Mouse (Mus musculus): Measurements from ENCODE around the gene Rnf212b.
A peak's percentile ranks its signal among the peaks of the same experiment; 100 is the strongest.
"Not testable (repeated sequence)": the region's sequence is repeated elsewhere in the genome, so short reads cannot be mapped to it uniquely, and the experiment has no call there.

Rnf212b gene

GRCm38 (mm10) chr14:54813991-54814390 is at the start of gene Rnf212b:
Gene Rnf212b (plus strand): TSS chr14:54814141.
- DNase-seq (ENCODE audit: extremely low read depth, low read depth) = no peak

DNA sequence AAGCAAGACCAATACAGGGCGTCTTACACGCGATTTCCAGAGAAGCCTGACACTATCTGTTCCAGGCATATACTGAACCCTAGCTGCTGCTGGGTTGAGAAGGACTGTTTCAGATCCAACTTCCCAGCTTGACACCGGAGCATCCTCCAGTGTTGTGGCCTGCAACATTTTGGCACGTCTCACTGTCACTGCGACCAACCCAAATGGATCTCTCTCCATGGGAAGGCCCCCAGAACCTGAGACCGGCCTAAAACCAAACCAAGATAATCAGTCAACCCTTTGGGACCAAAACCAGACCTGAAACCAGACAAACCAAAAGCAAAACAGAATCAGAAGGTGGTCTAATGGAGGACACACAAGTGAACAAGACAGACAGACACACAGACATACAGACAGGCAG is 47.0 kb upstream of the Rnf212b start:
- not testable (repeated sequence) for DNase-seq (ENCODE audit: extremely low read depth, low read depth)

DNA sequence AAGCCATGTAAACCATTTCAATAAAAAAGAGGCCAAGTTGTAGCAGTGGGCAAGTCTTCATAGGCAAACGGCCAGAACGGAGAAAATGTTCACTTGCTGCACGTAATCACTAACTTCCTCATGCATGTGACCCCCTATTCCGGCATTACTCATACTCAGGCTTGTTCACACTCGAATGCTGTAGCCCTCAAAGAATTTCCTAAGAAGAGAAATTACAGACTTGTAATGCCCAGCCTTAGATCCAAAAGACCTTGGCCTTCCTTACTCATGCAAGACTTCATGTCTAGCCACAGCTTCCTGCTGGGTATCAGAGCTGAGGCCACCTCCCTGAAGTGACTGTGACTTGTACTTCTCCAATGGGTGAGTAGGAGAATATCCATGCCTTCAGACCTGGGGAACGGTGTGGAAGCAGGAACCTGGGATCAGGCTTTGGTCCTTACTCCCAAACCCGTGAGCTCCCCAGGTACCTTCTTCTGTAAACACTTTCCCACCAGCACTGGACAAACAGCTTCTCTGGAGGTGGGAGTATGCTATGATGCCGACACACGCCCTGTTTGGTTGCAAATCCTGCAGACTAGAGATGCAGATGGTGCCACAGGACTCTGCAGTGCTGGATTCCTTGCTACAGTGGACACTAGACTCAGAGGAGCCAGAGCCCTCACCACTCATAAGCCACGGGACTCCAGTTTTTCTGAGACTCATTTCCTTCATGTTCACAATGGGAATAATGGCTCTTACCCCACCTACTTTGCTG is 45.5 kb upstream of the Rnf212b start:
- no peak for DNase-seq (ENCODE audit: extremely low read depth, low read depth)

GRCm38 (mm10) chr14:54769068-54769425 is 44.9 kb upstream of the Rnf212b start:
- no peak for DNase-seq (ENCODE audit: extremely low read depth, low read depth)

DNA sequence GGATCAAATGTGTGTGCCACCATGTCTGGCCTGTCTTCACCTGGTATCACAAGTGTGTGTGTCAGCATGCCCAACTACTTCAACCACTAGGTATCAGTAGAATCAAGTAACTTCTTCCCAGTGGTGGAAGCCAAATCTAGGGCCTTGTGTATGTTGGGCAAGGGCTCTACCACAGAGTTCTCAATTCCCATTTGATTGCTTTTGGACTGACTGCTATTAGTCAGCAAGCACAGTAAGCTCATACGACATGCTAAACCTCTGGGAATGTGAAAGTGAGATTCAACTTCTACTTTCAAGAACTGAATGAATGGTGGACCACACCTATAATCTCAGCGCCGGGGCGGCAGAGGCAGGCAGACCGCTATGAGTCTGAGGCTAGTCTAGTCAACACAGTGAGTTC is 43.6 kb upstream of the Rnf212b start:
- no peak for DNase-seq (ENCODE audit: extremely low read depth, low read depth)

DNA sequence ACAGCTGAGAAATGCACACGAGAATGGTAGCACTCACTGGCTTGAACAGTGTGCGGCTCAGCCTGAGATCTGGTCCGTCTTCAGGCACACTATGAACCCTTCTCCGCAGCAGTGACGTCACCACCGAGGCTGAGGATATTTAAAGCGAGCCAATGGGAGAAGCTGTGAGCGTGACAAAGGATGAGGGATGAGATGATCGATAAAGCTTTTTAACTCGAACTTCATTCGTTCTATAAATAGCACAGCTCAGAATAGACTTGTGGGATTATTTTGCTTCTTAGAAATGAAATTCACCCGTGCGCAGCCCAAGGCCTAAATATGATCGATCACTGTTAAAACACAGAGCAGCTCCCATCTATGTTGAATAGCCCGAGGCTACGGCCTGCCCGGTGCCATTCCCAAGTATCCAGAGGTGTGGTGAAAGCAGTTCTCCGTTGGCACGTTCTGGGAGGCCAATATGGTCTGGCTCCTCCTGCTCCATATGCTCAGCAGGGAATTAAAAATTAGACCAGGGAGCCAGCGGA is 41.5 kb upstream of the Rnf212b start:
- DNase-seq (ENCODE audit: extremely low read depth, low read depth) = no peak

DNA sequence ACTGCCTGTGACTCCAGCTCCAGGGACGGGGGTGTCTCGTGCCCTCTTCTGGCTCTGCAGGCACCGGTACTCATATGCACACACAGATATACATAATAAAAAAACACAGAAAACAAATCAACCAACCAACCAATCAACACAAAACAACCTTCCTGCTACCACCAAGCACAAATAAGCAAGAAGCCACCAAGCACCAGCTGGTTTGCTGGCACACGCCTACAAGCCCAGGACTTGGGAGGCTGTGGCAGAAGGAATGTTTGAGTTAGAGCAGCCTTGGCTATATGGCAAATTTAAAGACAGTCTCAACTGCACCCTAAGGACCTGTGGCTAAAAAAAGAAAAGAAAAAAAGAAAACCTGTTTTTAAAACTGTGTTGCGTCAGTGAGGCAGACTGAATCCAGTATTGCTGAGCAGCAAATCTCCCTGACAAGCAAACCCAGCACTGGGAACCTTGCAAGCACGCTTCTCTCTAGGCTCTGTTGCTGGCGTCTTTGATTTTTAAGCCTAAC is 38.4 kb upstream of the Rnf212b start:
- no peak for DNase-seq (ENCODE audit: extremely low read depth, low read depth)

- no peak for DNase-seq (ENCODE audit: extremely low read depth, low read depth)
Observed at GRCm38 (mm10) chr14:54776768-54777167, 37.2 kb upstream of the Rnf212b start.

DNA sequence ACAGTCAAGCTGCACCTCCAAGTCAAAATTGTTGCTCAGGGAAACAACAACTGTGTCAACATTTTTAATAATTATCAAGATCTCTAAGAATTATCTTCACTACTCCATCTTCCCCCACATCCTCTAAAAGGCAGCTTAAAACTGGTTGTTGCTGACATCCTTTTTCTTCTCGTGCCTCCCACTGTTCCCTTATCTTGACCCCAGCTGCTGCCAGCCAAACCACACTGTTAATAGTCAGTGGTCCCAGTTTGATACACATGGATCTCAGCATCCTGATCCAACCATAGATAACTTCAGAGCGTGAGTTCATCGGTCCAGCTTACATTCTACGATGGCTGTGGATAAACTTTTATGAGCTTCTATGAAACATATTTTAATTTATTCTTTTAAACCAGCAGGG is 36.0 kb upstream of the Rnf212b start:
- no peak for DNase-seq (ENCODE audit: extremely low read depth, low read depth)

DNA sequence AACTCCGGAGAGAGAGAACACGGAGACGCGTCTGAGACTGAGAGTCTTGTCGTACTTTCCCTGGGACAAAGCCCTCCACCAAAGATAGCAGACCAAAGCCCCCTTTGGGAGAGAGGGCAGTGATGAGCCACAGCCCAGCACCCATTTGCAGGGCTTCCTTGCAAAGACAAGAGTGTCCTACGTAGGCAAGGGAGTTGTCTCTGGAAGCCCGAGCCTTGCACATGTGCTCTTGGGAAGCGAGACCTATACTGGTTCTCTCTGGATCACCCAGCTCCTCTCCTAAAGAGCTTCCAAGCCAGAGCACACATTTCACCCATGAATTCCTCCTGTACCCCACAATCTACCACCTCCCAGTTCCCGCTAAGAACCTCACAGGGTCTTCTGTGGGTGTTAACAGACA is 33.9 kb upstream of the Rnf212b start:
- no peak for DNase-seq (ENCODE audit: extremely low read depth, low read depth)

- no peak for DNase-seq (ENCODE audit: extremely low read depth, low read depth)
Observed at GRCm38 (mm10) chr14:54780836-54781609, 32.9 kb upstream of the Rnf212b start.

DNA sequence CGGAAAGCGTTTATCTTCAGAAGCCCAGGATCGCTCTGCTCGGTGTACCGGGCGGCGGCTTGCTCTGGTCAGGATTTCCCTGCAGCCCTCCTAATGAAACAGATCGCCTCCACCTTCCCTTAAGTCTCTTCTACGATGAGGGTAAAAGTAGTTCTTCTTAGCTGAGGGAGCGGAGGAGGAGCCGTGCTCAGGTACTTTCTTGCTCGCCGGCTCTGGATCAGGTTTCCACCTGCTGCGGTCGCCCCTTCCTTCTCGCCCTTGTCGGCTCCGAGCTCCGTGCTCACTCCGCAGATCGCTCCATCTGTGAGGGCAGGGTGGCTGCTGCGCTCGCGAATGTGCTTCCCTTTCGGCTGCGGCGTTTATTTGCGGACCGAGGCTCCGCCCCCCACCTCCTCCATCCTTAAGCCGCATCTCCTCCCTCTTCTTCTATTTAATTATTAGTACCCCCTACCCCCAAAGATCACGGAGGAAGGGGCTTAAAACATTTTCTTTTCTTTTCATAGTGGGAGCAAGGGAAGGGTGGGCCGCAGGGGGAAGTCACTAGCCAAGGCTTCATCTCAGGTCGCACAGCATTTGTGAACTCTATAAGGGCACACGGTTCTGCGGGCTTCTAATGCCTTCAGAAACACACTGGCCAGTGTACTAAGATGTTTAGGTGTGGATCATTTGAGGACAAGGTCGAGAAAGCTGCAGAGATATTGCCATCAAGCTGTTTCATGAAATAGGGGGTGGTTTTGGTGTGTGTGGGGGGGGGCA is 32.2 kb upstream of the Rnf212b start, which contains the start of gene Slc7a8:
Slc7a8 (minus strand) TSS at position 337 of the 756 bp plus-strand sequence.
- no peak for DNase-seq (ENCODE audit: extremely low read depth, low read depth)

DNA sequence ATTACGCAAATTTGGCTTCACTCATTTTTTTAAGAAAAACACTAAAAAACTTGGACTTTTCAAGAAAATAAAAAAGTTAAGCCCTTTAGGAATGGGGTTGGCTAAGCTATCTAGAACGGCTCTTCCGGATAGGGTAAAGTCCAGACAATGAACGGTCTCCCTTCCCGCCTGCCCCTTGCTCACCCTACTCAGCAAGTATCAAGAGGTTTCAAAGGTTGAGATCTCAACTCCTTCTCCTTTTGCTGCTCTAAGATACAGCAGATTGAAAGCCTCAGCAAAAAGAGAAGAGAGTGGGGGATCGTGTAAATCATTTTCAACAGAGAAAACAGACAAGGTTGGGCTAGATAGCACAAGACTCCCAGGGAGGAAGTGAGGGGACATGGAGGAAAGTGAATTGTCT is 31.0 kb upstream of the Rnf212b start:
- no peak for DNase-seq (ENCODE audit: extremely low read depth, low read depth)

GRCm38 (mm10) chr14:54785898-54786297 is 28.0 kb upstream of the Rnf212b start:
- DNase-seq (ENCODE audit: extremely low read depth, low read depth) = peak; percentile 74

DNA sequence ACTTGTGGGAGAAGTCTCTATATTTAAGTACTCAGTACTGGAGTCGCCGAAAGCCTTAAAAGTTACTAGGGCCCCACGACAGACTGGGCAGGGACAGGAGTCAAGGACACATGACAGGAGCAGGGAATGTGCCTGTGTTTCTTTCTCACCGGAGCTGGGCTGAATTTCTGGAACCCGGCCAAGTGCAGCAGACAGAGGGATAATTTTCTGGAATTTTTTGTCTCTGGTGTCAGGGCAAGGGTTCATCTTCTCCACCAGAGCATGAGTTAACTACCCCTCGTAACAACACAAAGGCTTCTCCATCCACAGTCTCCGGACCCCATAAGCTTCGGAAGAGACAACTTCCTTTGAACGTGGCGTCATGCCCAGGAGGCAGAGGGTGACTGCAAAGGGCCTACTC is 27.5 kb upstream of the Rnf212b start:
- no peak for DNase-seq (ENCODE audit: extremely low read depth, low read depth)

DNA sequence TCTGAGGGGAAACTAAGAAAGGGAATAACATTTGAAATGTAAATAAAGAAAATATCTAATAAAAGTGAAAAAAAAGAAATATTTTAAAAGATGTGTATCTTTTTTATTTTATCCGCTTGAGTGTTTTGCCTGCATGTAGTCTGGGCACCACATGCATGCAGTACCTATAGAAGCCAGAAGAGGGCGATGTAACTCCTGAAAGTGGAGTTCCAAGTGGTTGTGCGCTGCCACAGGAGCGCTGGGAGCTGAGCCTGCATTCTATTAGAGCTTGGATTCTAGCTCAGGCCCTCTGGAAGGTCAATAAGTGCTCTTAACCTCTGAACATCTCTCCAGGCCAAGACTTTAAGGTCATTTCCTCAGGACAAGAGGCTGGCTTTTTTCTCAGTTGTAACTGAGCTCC is 26.7 kb upstream of the Rnf212b start:
- no peak for DNase-seq (ENCODE audit: extremely low read depth, low read depth)

GRCm38 (mm10) chr14:54788231-54788630 is 25.7 kb upstream of the Rnf212b start:
- peak; percentile 72 for DNase-seq (ENCODE audit: extremely low read depth, low read depth)

DNA sequence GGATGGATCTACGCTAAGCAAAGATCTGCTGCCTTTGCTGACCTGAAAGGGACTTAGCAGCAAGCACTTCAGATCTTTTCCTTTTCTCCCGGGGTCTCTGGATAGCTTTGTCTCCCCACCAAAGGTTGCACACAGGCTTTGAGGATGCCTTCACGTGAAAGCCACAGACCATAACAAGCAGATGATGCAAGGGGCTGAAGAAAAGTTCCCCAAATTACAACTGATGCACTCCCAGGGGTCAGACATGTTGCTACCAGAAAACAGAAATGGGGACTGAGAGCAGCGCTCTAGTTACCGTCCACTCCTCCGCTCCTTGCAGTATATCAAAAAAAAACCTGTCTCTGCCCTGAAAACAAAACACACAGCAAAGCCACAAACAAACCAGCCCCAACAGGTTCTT is 21.8 kb upstream of the Rnf212b start:
- DNase-seq (ENCODE audit: extremely low read depth, low read depth) = no peak

- DNase-seq (ENCODE audit: extremely low read depth, low read depth) = no peak
Observed at GRCm38 (mm10) chr14:54793351-54793750, 20.6 kb upstream of the Rnf212b start.

DNA sequence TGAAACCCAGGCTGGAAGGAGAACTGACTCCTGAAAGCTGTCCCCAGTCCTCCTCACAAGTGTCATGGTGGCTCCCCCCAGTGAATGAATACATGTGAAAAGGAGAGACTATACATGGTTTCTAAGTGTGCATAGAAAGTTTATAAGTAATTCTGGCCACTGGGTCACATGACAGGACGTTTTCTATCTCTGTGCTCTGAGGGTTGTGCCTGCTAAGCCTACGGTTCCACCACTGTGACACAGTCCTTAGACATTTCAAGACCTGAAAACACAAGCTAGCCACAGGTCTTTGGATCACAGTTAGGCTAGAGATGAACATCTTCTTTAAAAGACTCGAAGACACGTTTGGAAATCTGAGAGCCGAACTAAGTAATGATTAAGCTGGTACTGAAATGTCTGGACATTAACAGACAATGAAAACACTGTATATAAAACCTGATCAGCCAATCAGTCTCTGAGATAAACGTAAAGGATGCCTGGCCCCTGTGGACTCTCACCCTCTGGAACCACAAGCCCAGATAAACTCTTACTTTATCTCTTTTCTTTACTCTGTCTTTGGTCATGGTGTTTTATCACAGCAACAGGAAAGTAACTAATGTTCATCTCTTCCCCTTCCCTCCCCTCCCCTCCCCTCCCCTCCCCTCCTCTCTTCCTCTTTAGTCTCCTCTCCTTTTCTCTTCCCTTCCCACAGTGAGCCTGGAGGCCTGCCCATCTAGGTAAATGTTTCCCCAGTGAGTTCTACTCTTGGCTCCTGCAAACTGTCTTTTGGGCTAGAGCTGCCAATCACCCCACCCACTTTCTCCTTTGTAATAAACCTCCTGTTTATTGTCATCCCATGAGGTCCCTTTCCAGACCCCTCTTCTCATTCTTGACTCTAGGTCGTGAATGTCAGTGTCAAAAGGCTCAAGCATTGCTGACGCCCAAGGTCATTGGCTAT is 19.8 kb upstream of the Rnf212b start:
- DNase-seq (ENCODE audit: extremely low read depth, low read depth) = no peak

DNA sequence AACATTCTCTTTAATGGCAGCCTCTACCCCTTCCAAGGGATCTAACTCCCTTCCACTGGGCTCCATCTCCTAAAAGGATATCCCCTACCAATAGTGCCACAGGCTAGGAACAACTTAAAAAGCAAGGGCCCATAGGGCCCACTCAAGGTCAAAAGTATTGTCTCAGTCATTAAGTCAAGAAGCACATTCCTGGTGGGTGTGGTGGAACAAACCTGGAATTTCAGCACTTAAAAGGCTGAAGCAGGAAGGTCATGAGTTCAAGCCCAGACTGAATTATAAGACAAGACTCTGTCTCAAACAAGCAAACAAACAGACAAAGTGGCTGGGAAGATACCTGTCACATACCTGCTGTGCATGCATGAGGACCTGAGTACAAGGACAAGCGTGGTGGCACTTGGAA is 18.0 kb upstream of the Rnf212b start:
- no peak for DNase-seq (ENCODE audit: extremely low read depth, low read depth)
